ENCODE assay signal across 14 mouse cellular contexts in the genomic region with DNA sequence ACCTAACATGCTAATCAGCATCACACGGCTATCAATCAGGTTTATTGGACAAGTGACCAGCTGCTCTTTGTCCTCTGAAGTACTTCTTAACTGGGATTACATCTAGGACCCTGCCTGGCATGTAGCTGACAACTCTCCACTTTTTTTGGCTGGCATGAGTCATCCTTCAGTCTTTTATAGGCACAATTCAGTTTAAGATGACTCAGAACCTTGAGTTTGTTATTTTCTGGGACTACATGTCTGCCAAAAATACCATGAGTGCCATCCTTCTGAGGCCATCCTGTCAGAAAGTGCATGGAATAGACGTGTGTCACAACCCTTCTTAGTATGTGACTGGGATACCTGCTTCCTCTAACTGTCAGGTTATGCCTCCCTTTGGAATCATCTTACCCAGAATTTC.
A peak's percentile ranks its signal among the peaks of the same experiment; 100 is the strongest.
DNase-seq lines count a peak whose midpoint lies in the region; ATAC-seq lines count a peak whose summit lies in the region.
"Had no signal": no experiment of that assay in that cellular context is flagged by ENCODE, and none has a peak within 500 bp of the region (broad histone marks: within the 10 kb centered on the region; RNA-seq: fewer than 3 reads in every experiment).

No protein-coding gene starts in this region.

- peak; percentile 63; the same call in 1 of the 2 replicates for ATAC-seq in neural tube, embryonic 12.5 days (ENCODE audit: low FRiP score, low read depth)
- ATAC-seq in neural tube, embryonic 15.5 days (ENCODE audit: low FRiP score) = no peak
- ATAC-seq: forebrain, postnatal 0 days had no signal

- no peaks in the 10 kb centered on the region for H3K36me3 ChIP-seq in neural tube, embryonic 12.5 days
- H3K36me3 ChIP-seq in neural tube, embryonic 15.5 days = no peaks in the 10 kb centered on the region

- no peak overlapping the region for H3K27ac ChIP-seq in neural tube, embryonic 12.5 days
- no peak overlapping the region for H3K27ac ChIP-seq in neural tube, embryonic 15.5 days (replicated peaks)
- H3K27ac ChIP-seq: hindbrain, embryonic 14.5 days had no signal

- DNase-seq in embryo, embryonic 10.5 days (ENCODE audit: low spot score) = peak; percentile 39
- DNase-seq in embryo, embryonic 9.5 days (ENCODE audit: extremely low spot score) = no peak
- DNase-seq in adrenal gland, postnatal 36 days = peak; percentile 1 to 34
- DNase-seq in kidney, adult 9 months = no peak
- no peak for DNase-seq in cerebellum, postnatal 36 days
- DNase-seq: cerebellum, adult 11 months; forebrain, postnatal 0 days; kidney, adult 11 months; lung, postnatal 10 days; thymus, postnatal 36 days had no signal

- no peaks in the 10 kb centered on the region for H3K9me3 ChIP-seq in neural tube, embryonic 12.5 days
- H3K9me3 ChIP-seq in neural tube, embryonic 15.5 days (replicated peaks) = no peaks in the 10 kb centered on the region

- H3K4me3 ChIP-seq in neural tube, embryonic 12.5 days = no peak overlapping the region
- H3K4me3 ChIP-seq in neural tube, embryonic 15.5 days (replicated peaks) = no peak overlapping the region

- no peaks in the 10 kb centered on the region for H3K4me1 ChIP-seq in neural tube, embryonic 12.5 days
- H3K4me1 ChIP-seq in neural tube, embryonic 15.5 days = no peaks in the 10 kb centered on the region

- no peak overlapping the region for H3K9ac ChIP-seq in neural tube, embryonic 12.5 days
- no peak overlapping the region for H3K9ac ChIP-seq in neural tube, embryonic 15.5 days (replicated peaks)
- H3K9ac ChIP-seq: forebrain, postnatal 0 days; hindbrain, embryonic 14.5 days had no signal

- H3K4me2 ChIP-seq in neural tube, embryonic 12.5 days (replicated peaks) = no peak overlapping the region
- no peak overlapping the region for H3K4me2 ChIP-seq in neural tube, embryonic 15.5 days
- H3K4me2 ChIP-seq: hindbrain, embryonic 14.5 days; liver, embryonic 11.5 days had no signal

- WGBS in neural tube, embryonic 12.5 days = 64% methylated on average over 2 of the region's 2 CpGs
- WGBS in neural tube, embryonic 15.5 days = 57% methylated on average over 2 of the region's 2 CpGs

- no peaks in the 10 kb centered on the region for H3K27me3 ChIP-seq in neural tube, embryonic 12.5 days (replicated peaks)
- H3K27me3 ChIP-seq in neural tube, embryonic 15.5 days (replicated peaks) = no peaks in the 10 kb centered on the region

Comparison
In these comparisons a context has a peak if more than half of its experiments do, and no peak if none do; other contexts are left out.
1. DNase-seq: peak in embryo, embryonic 10.5 days (single experiment) and adrenal gland, postnatal 36 days (2 of 2); none in embryo, embryonic 9.5 days (single experiment), kidney, adult 9 months (single experiment) and cerebellum, postnatal 36 days (0 of 2).